Mouse (Mus musculus) E14TG2a.4 (cell line): ENCODE measurements around the gene Sdc3.
A peak's percentile ranks its signal among the peaks of the same experiment; 100 is the strongest.

Experiments used
- H3K27me3 ChIP-seq: 2 replicates; pipeline ENCODE4 v1.6.1; 2014; ENCODE audit warnings: low read length, control low read depth; ENCODE audit not compliant: insufficient read depth
- H3K36me3 ChIP-seq: 2 replicates; pipeline ENCODE4 v1.6.1; 2014; ENCODE audit warnings: low read length, control low read depth; ENCODE audit not compliant: insufficient read depth
- H3K4me1 ChIP-seq: replicated peaks from 2 replicates; pipeline ENCODE4 v1.6.1; 2014; ENCODE audit warnings: low read depth, low read length, control low read depth
- H3K4me3 ChIP-seq: replicated peaks from 2 replicates; pipeline ENCODE4 v1.5.1; 2014; ENCODE audit warnings: mild to moderate bottlenecking, low read length
- H3K9me3 ChIP-seq: 2 replicates; pipeline ENCODE4 v1.6.1; 2014; ENCODE audit warnings: low read length, control low read depth
- CTCF ChIP-seq: conservative IDR thresholded peaks from 2 replicates; pipeline ENCODE4 v1.5.1; 2014; ENCODE audit warnings: low read length
- NANOG ChIP-seq: IDR thresholded peaks from 2 replicates; pipeline ENCODE4 v1.6.1; 2014; ENCODE audit warnings: borderline replicate concordance, low read length, mixed read lengths
- POU5F1 ChIP-seq: IDR thresholded peaks from 2 replicates; pipeline ENCODE4 v1.6.1; 2014; ENCODE audit warnings: low read length, borderline replicate concordance

The Sdc3 gene

GRCm38 (mm10) chr4:130782492-130782891 is 9.8 kb upstream of the Sdc3 start:
- TF ChIP-seq NANOG (no peak), POU5F1 (no peak), CTCF (no peak)
- H3K27me3 ChIP-seq = no peaks in the 10 kb centered on the region
- H3K36me3 ChIP-seq = peaks cover 63% of the 10 kb centered on the region
- H3K4me1 ChIP-seq = peaks cover 54% of the 10 kb centered on the region
- no peak overlapping the region for H3K4me3 ChIP-seq
- no peaks in the 10 kb centered on the region for H3K9me3 ChIP-seq

GRCm38 (mm10) chr4:130784755-130785154 is 7.6 kb upstream of the Sdc3 start:
- Histone ChIP-seq H3K4me1 (peaks cover 33% of the 10 kb centered on the region), H3K27me3 (no peaks in the 10 kb centered on the region), H3K9me3 (no peaks in the 10 kb centered on the region), H3K36me3 (peaks cover 41% of the 10 kb centered on the region), H3K4me3 (no peak overlapping the region)
- TF ChIP-seq POU5F1 = no peak
- peak; percentile 59 for TF ChIP-seq CTCF
- TF ChIP-seq NANOG = no peak

- peaks cover 18% of the 10 kb centered on the region for H3K27me3 ChIP-seq
- H3K36me3 ChIP-seq = peaks cover 14% of the 10 kb centered on the region
- no peaks in the 10 kb centered on the region for H3K9me3 ChIP-seq
- H3K4me1 ChIP-seq = peaks cover 18% of the 10 kb centered on the region
- H3K4me3 ChIP-seq = no peak overlapping the region
- no peak for TF ChIP-seq POU5F1
- no peak for TF ChIP-seq NANOG
- TF ChIP-seq CTCF = no peak
Observed at GRCm38 (mm10) chr4:130787530-130787929, 4.8 kb upstream of the Sdc3 start.

GRCm38 (mm10) chr4:130790180-130790579 is 2.2 kb upstream of the Sdc3 start:
- TF ChIP-seq CTCF (peak; percentile 74), NANOG (no peak)
- peaks cover 19% of the 10 kb centered on the region for H3K4me1 ChIP-seq
- H3K9me3 ChIP-seq = 0 out of 2 replicates have a peak, but pooled peaks cover 4% of the 10 kb centered on the region
- H3K36me3 ChIP-seq = no peaks in the 10 kb centered on the region
- no peak overlapping the region for H3K4me3 ChIP-seq
- H3K27me3 ChIP-seq = peaks cover 42% of the 10 kb centered on the region

GRCm38 (mm10) chr4:130791811-130792375 is 444 bp upstream of the Sdc3 start:
- Histone ChIP-seq H3K36me3 (no peaks in the 10 kb centered on the region), H3K4me1 (peaks cover 17% of the 10 kb centered on the region), H3K4me3 (peak overlapping the region; percentile 83), H3K9me3 (0 out of 2 replicates have a peak, but pooled peaks cover 4% of the 10 kb centered on the region), H3K27me3 (peaks cover 59% of the 10 kb centered on the region)
- TF ChIP-seq NANOG (no peak), CTCF (no peak), POU5F1 (no peak)

- TF ChIP-seq NANOG (no peak), POU5F1 (no peak), CTCF (no peak)
- H3K36me3 ChIP-seq = no peaks in the 10 kb centered on the region
- H3K9me3 ChIP-seq = 0 out of 2 replicates have a peak, but pooled peaks cover 4% of the 10 kb centered on the region
- peak overlapping the region; percentile 83 for H3K4me3 ChIP-seq
- peaks cover 17% of the 10 kb centered on the region for H3K4me1 ChIP-seq
- peaks cover 69% of the 10 kb centered on the region for H3K27me3 ChIP-seq
Observed at GRCm38 (mm10) chr4:130793180-130793501, 804 bp downstream of the Sdc3 start.

- TF ChIP-seq POU5F1 (no peak), CTCF (no peak), NANOG (no peak)
- no peaks in the 10 kb centered on the region for H3K36me3 ChIP-seq
- H3K4me1 ChIP-seq = peaks cover 17% of the 10 kb centered on the region
- peaks cover 80% of the 10 kb centered on the region for H3K27me3 ChIP-seq
- 0 out of 2 replicates have a peak, but pooled peaks cover 4% of the 10 kb centered on the region for H3K9me3 ChIP-seq
- no peak overlapping the region for H3K4me3 ChIP-seq
Observed at GRCm38 (mm10) chr4:130794771-130795170, 2.4 kb downstream of the Sdc3 start.

- Histone ChIP-seq H3K27me3 (peaks cover 86% of the 10 kb centered on the region), H3K4me3 (no peak overlapping the region), H3K9me3 (0 out of 2 replicates have a peak, but pooled peaks cover 4% of the 10 kb centered on the region), H3K36me3 (no peaks in the 10 kb centered on the region), H3K4me1 (peaks cover 14% of the 10 kb centered on the region)
- TF ChIP-seq POU5F1 = no peak
- no peak for TF ChIP-seq CTCF
- no peak for TF ChIP-seq NANOG
Observed at GRCm38 (mm10) chr4:130795970-130796369, 3.6 kb downstream of the Sdc3 start.
